In genomic region chr2:148180245-148180644, GRCm38 (mm10) we compare ENCODE assay signal across 29 mouse cellular contexts.
DNase-seq lines count a peak whose midpoint lies in the region; ATAC-seq and TF ChIP-seq lines count a peak whose summit lies in the region.
"Had no signal": no experiment of that assay in that cellular context is flagged by ENCODE, and none has a peak within 500 bp of the region (broad histone marks: within the 10 kb centered on the region; RNA-seq: fewer than 3 reads in every experiment).

No protein-coding gene starts in this region.

- H3K36me3 ChIP-seq in limb, embryonic 11.5 days (ENCODE audit: control insufficient read depth, insufficient read depth, low read length) = no peaks in the 10 kb centered on the region
- no peaks in the 10 kb centered on the region for H3K36me3 ChIP-seq in limb, embryonic 10.5 days
- H3K36me3 ChIP-seq in limb, embryonic 14.5 days (ENCODE audit: control insufficient read depth, insufficient read depth, low read length) = no peaks in the 10 kb centered on the region
- H3K36me3 ChIP-seq: embryonic facial prominence, embryonic 10.5 days; embryonic facial prominence, embryonic 13.5 days; forebrain, embryonic 12.5 days; forebrain, embryonic 15.5 days; heart, embryonic 13.5 days had no signal

- 93% methylated on average over 2 of the region's 2 CpGs for WGBS in limb, embryonic 11.5 days
- 89% methylated on average over 2 of the region's 2 CpGs for WGBS in limb, embryonic 10.5 days
- WGBS in limb, embryonic 14.5 days = 75% methylated on average over 2 of the region's 2 CpGs

- H3K4me3 ChIP-seq in limb, embryonic 11.5 days (ENCODE audit: low read depth, low read length) = no peak overlapping the region
- no peak overlapping the region for H3K4me3 ChIP-seq in limb, embryonic 10.5 days
- H3K4me3 ChIP-seq in limb, embryonic 14.5 days (replicated peaks; ENCODE audit: low read length) = no peak overlapping the region
- H3K4me3 ChIP-seq: embryonic facial prominence, embryonic 10.5 days; embryonic facial prominence, embryonic 13.5 days; forebrain, embryonic 12.5 days; forebrain, embryonic 15.5 days; heart, embryonic 13.5 days had no signal

- no peaks in the 10 kb centered on the region for H3K27me3 ChIP-seq in limb, embryonic 11.5 days (ENCODE audit: control insufficient read depth, insufficient read depth, low read length)
- H3K27me3 ChIP-seq in limb, embryonic 10.5 days (ENCODE audit: low read depth, poor library complexity, severe bottlenecking) = no peaks in the 10 kb centered on the region
- no peaks in the 10 kb centered on the region for H3K27me3 ChIP-seq in limb, embryonic 14.5 days (ENCODE audit: control insufficient read depth, insufficient read depth, low read length)
- H3K27me3 ChIP-seq: embryonic facial prominence, embryonic 13.5 days; forebrain, embryonic 12.5 days; forebrain, embryonic 15.5 days; Patski had no signal

- H3K27ac ChIP-seq in limb, embryonic 11.5 days (replicated peaks; ENCODE audit: low read depth, low read length) = no peak overlapping the region
- H3K27ac ChIP-seq in limb, embryonic 10.5 days = no peak overlapping the region
- no peak overlapping the region for H3K27ac ChIP-seq in limb, embryonic 14.5 days (replicated peaks; ENCODE audit: low read depth, low read length)
- H3K27ac ChIP-seq: embryonic facial prominence, embryonic 10.5 days; embryonic facial prominence, embryonic 13.5 days; forebrain, embryonic 12.5 days; forebrain, embryonic 15.5 days; heart, embryonic 13.5 days; hindbrain, embryonic 14.5 days; hindbrain, postnatal 0 days had no signal

- no peaks in the 10 kb centered on the region for H3K9me3 ChIP-seq in limb, embryonic 11.5 days (ENCODE audit: control insufficient read depth, low read length)
- no peaks in the 10 kb centered on the region for H3K9me3 ChIP-seq in limb, embryonic 10.5 days (replicated peaks)
- no peaks in the 10 kb centered on the region for H3K9me3 ChIP-seq in limb, embryonic 14.5 days (ENCODE audit: control insufficient read depth, low read length)
- H3K9me3 ChIP-seq: embryonic facial prominence, embryonic 10.5 days; embryonic facial prominence, embryonic 13.5 days; forebrain, embryonic 12.5 days; forebrain, embryonic 15.5 days; heart, embryonic 13.5 days had no signal

- peak; percentile 18 for DNase-seq in limb, embryonic 11.5 days (ENCODE audit: low spot score)
- no peak for DNase-seq in limb, embryonic 10.5 days (ENCODE audit: low spot score)
- DNase-seq in 3T3-L1 (ENCODE audit: low read depth, low spot score) = peak; percentile 86
- DNase-seq in Muller cell, postnatal 12 days (ENCODE audit: inconsistent ontology term) = peak; percentile 32
- no peak for DNase-seq in limb, embryonic 14.5 days (ENCODE audit: low spot score)
- no peak for DNase-seq in layer of hippocampus, postnatal 10 days (ENCODE audit: low spot score in 2 of 2)
- no peak for DNase-seq in yolk sac, embryonic 10.5 days (ENCODE audit: low spot score)
- DNase-seq: adrenal gland, postnatal 25 days; B cell, adult 2 months; cerebellum, adult 11-12 months; cerebellum, adult 8-10 months; cerebellum, postnatal 10 days; cerebellum, postnatal 36 days; embryo, embryonic 11 days; gastrocnemius, postnatal 10 days; heart, postnatal 14 days; heart, postnatal 4 days; kidney, adult 18-20 months had no signal

- no peaks in the 10 kb centered on the region for H3K4me1 ChIP-seq in limb, embryonic 11.5 days (ENCODE audit: control insufficient read depth, insufficient read depth, low read length)
- H3K4me1 ChIP-seq in limb, embryonic 10.5 days = peaks cover 11% of the 10 kb centered on the region
- peaks cover 4% of the 10 kb centered on the region; the same call in 1 of the 2 replicates for H3K4me1 ChIP-seq in limb, embryonic 14.5 days (ENCODE audit: control insufficient read depth, insufficient read depth, low read length)
- H3K4me1 ChIP-seq: embryonic facial prominence, embryonic 13.5 days; forebrain, embryonic 12.5 days; forebrain, embryonic 15.5 days had no signal

- H3K4me2 ChIP-seq in limb, embryonic 11.5 days (ENCODE audit: low read depth, severe bottlenecking) = no peak overlapping the region
- no peak overlapping the region for H3K4me2 ChIP-seq in limb, embryonic 14.5 days (replicated peaks; ENCODE audit: low read depth, low read length, severe bottlenecking)
- H3K4me2 ChIP-seq: embryonic facial prominence, embryonic 13.5 days; forebrain, embryonic 12.5 days; forebrain, embryonic 15.5 days; heart, embryonic 13.5 days; hindbrain, embryonic 14.5 days had no signal

- no peak for ATAC-seq in limb, embryonic 11.5 days (ENCODE audit: insufficient number of reproducible peaks, low FRiP score, low TSS enrichment, low read depth)
- ATAC-seq in limb, embryonic 14.5 days (ENCODE audit: low FRiP score, low read depth) = 0 out of 2 replicates have a peak, but pooled peaks have one; percentile 44
- ATAC-seq: CD4-positive, CD25-positive, alpha-beta regulatory T cell, adult 4 months; forebrain, embryonic 15.5 days; hindbrain, postnatal 0 days; inflammation-experienced regulatory T-cells, adult 6 months; intestine, embryonic 16.5 days; Patski had no signal

- no peak overlapping the region for H3K9ac ChIP-seq in limb, embryonic 11.5 days (ENCODE audit: low read length)
- H3K9ac ChIP-seq in limb, embryonic 14.5 days (ENCODE audit: low read depth, low read length, severe bottlenecking) = no peak overlapping the region
- H3K9ac ChIP-seq: embryonic facial prominence, embryonic 13.5 days; forebrain, embryonic 12.5 days; forebrain, embryonic 15.5 days; heart, embryonic 13.5 days; hindbrain, embryonic 14.5 days had no signal

- TF ChIP-seq POLR2A in limb, embryonic 14.5 days (IDR thresholded peaks at IDR 0.05; ENCODE audit: borderline replicate concordance, extremely low read depth, insufficient read depth, insufficient read length) = no peak

Comparison
In these comparisons a context has a peak if more than half of its experiments do, and no peak if none do; other contexts are left out.
1. DNase-seq: peak in limb, embryonic 11.5 days (single experiment), 3T3-L1 (single experiment) and Muller cell, postnatal 12 days (single experiment); none in limb, embryonic 10.5 days (single experiment), limb, embryonic 14.5 days (single experiment), layer of hippocampus, postnatal 10 days (0 of 2) and yolk sac, embryonic 10.5 days (single experiment).